Comparison of ENCODE assay signal across 8 mouse cellular contexts in genomic region chr2:30203439-30203838, GRCm38 (mm10). TPM values are rescaled to one million over a fixed set of nuclear protein-coding genes. Genes with fewer than 3 reads are reported as not detected.
A peak's percentile ranks its signal among the peaks of the same experiment; 100 is the strongest.
DNase-seq lines count a peak whose midpoint lies in the region; ATAC-seq and TF ChIP-seq lines count a peak whose summit lies in the region.

No protein-coding gene starts in this region.

- TF ChIP-seq CTCF in C2C12 (IDR thresholded peaks at IDR 0.05; ENCODE audit: control insufficient read depth, insufficient read depth, insufficient read length), result peak; percentile 1
- peak; percentile 49; the same call in 1 of the 2 replicates for TF ChIP-seq CTCF in bone marrow, adult 2 months (IDR thresholded peaks at IDR 0.05; ENCODE audit: control insufficient read depth, insufficient read depth, low read length)

- no peak overlapping the region for H3ac ChIP-seq in C2C12 (ENCODE audit: control insufficient read depth, insufficient read length, low read depth)

- no peak for TF ChIP-seq POLR2A in bone marrow, adult 2 months (IDR thresholded peaks at IDR 0.05; ENCODE audit: borderline replicate concordance, control insufficient read depth, low read depth, low read length)

- H3K79me2 ChIP-seq in C2C12 (ENCODE audit: control insufficient read depth, insufficient read depth), result no peaks in the 10 kb centered on the region

- no peaks in the 10 kb centered on the region for H3K79me3 ChIP-seq in C2C12 (ENCODE audit: low read depth)

- no peak overlapping the region for H3K4me3 ChIP-seq in C2C12 (ENCODE audit: insufficient read depth, poor library complexity, severe bottlenecking)
- H3K4me3 ChIP-seq in bone marrow, adult 2 months (replicated peaks; ENCODE audit: control insufficient read depth, low read depth, low read length), result no peak overlapping the region

- intact Hi-C loops in heart, postnatal 25 days (cut with DNase I), result no loop called here

- no peak for ATAC-seq in activated CD4-positive, CD25-positive, alpha-beta regulatory T cell, adult 4 months

- peak; percentile 31 for DNase-seq in heart, postnatal 4 days
- DNase-seq in heart, postnatal 25 days (ENCODE audit: low spot score), result no peak
- DNase-seq in lung, postnatal 10 days, result peak; percentile 61
- no peak for DNase-seq in frontal cortex, postnatal 36 days (ENCODE audit: low spot score in 2 of 2)
- DNase-seq in layer of hippocampus, adult 11-12 months (ENCODE audit: low spot score), result no peak

- H3K27me3 ChIP-seq in C2C12 (ENCODE audit: control insufficient read depth, insufficient read depth, insufficient read length), result no peaks in the 10 kb centered on the region

- WGBS in bone marrow, adult 2 months, result 71% methylated on average over 7 of the region's 7 CpGs

- H3K27ac ChIP-seq in bone marrow, adult 2 months (ENCODE audit: control insufficient read depth, insufficient read depth, low read depth, low read length, poor library complexity), result no peak overlapping the region

- H3K36me3 ChIP-seq in C2C12 (ENCODE audit: control insufficient read depth, insufficient read depth), result no peaks in the 10 kb centered on the region

- H3K4me1 ChIP-seq in bone marrow, adult 2 months (ENCODE audit: control insufficient read depth, insufficient read depth, low read length), result peaks cover 2% of the 10 kb centered on the region; the same call in 1 of the 2 replicates

TF ChIP-seq in C2C12, 6 proteins besides CTCF, POLR2A, EP300 and RAD21:
- TF ChIP-seq MYOG (IDR thresholded peaks at IDR 0.05; ENCODE audit: control insufficient read depth, extremely low read depth, insufficient read length), result no peak
- TF ChIP-seq MYOD1 (IDR thresholded peaks at IDR 0.05; ENCODE audit: control insufficient read depth, insufficient read length, low read depth), result no peak
- TF ChIP-seq CEBPB (IDR thresholded peaks at IDR 0.05; ENCODE audit: low read depth), result no peak
- TF ChIP-seq FOSL1 (IDR thresholded peaks at IDR 0.05; ENCODE audit: insufficient read depth, low read length, poor library complexity, severe bottlenecking), result no peak
- no peak for TF ChIP-seq USF1 (IDR thresholded peaks at IDR 0.05; ENCODE audit: low read depth)
- no peak for TF ChIP-seq MAX (IDR thresholded peaks at IDR 0.05)

RNA-seq across cellular contexts. Expression of gene Kyat1, which starts 2.2 kb away (rescaled TPM):
- total RNA-seq in heart, postnatal 4 days (2021), result 10 to 100 TPM; 33.3 to 35.3 TPM
- 10 to 100 TPM; 43.1 to 44.0 TPM for total RNA-seq in heart, postnatal 25 days (2021)
- 2.7 TPM for polyA plus RNA-seq in C2C12 (2012; fragmentation: generic; extraction: Trizol)
- polyA plus RNA-seq in bone marrow, adult 2 months (2011; ENCODE audit: insufficient read depth, insufficient read length, low replicate concordance, missing spikeins), result 4.2 and 6.5 TPM in 2 replicates
- polyA plus RNA-seq in activated CD4-positive, CD25-positive, alpha-beta regulatory T cell, adult 4 months (2017; shearing (Covaris generic)), result 1 to 10 TPM; 7.0 to 7.7 TPM

RNA-seq across cellular contexts. Expression of gene Spout1, which starts 25.2 kb away (rescaled TPM):
- 10 to 100 TPM in 1 of 2 experiments, 1 to 10 TPM in 1; 8.4 to 10.7 TPM for total RNA-seq in heart, postnatal 4 days (2021)
- total RNA-seq in heart, postnatal 25 days (2021), result 1 to 10 TPM; 4.5 to 6.1 TPM
- 33.4 TPM for polyA plus RNA-seq in C2C12 (2012; fragmentation: generic; extraction: Trizol)
- 11.0 and 24.6 TPM in 2 replicates for polyA plus RNA-seq in bone marrow, adult 2 months (2011; ENCODE audit: insufficient read depth, insufficient read length, low replicate concordance, missing spikeins)
- polyA plus RNA-seq in activated CD4-positive, CD25-positive, alpha-beta regulatory T cell, adult 4 months (2017; shearing (Covaris generic)), result 10 to 100 TPM; 32.0 to 33.8 TPM

RNA-seq across cellular contexts. Expression of gene Endog, which starts 32.1 kb away (rescaled TPM):
- 10 to 100 TPM; 44.4 to 48.9 TPM for total RNA-seq in heart, postnatal 4 days (2021)
- total RNA-seq in heart, postnatal 25 days (2021), result 100 to 1,000 TPM in 1 of 2 experiments, 10 to 100 TPM in 1; 93.8 to 100 TPM
- 16.1 TPM for polyA plus RNA-seq in C2C12 (2012; fragmentation: generic; extraction: Trizol)
- 4.6 and 8.6 TPM in 2 replicates for polyA plus RNA-seq in bone marrow, adult 2 months (2011; ENCODE audit: insufficient read depth, insufficient read length, low replicate concordance, missing spikeins)
- polyA plus RNA-seq in activated CD4-positive, CD25-positive, alpha-beta regulatory T cell, adult 4 months (2017; shearing (Covaris generic)), result 1 to 10 TPM; 2.6 to 3.3 TPM

RNA-seq across cellular contexts. Expression of gene Lrrc8a, which starts 34.1 kb away (rescaled TPM):
- 10 to 100 TPM; 56.3 to 59.2 TPM for total RNA-seq in heart, postnatal 4 days (2021)
- total RNA-seq in heart, postnatal 25 days (2021), result 10 to 100 TPM; 58.2 to 66.7 TPM
- 20.6 TPM for polyA plus RNA-seq in C2C12 (2012; fragmentation: generic; extraction: Trizol)
- 7.1 and 11.5 TPM in 2 replicates for polyA plus RNA-seq in bone marrow, adult 2 months (2011; ENCODE audit: insufficient read depth, insufficient read length, low replicate concordance, missing spikeins)
- 10 to 100 TPM; 34.4 to 38.4 TPM for polyA plus RNA-seq in activated CD4-positive, CD25-positive, alpha-beta regulatory T cell, adult 4 months (2017; shearing (Covaris generic))

RNA-seq across cellular contexts. Expression of gene Gm28035, which starts 36.9 kb away (rescaled TPM):
- 1 to 10 TPM in 1 of 2 experiments, under 1 TPM in 1; 0.88 to 1.5 TPM for total RNA-seq in heart, postnatal 4 days (2021)
- total RNA-seq in heart, postnatal 25 days (2021), result 1 to 10 TPM; 3.7 to 4.4 TPM
- 0.01 TPM for polyA plus RNA-seq in C2C12 (2012; fragmentation: generic; extraction: Trizol)
- polyA plus RNA-seq in bone marrow, adult 2 months (2011; ENCODE audit: insufficient read depth, insufficient read length, low replicate concordance, missing spikeins), result 2.5 TPM in 1 of 2 replicates, not detected in the other
- polyA plus RNA-seq in activated CD4-positive, CD25-positive, alpha-beta regulatory T cell, adult 4 months (2017; shearing (Covaris generic)), result not detected

Comparison
In these comparisons a context has a peak if more than half of its experiments do, and no peak if none do; other contexts are left out.
1. DNase-seq: peak in heart, postnatal 4 days (single experiment) and lung, postnatal 10 days (single experiment); none in heart, postnatal 25 days (single experiment), frontal cortex, postnatal 36 days (0 of 2) and layer of hippocampus, adult 11-12 months (single experiment).